Mouse (Mus musculus) CH12.LX (cell line): ENCODE measurements at regions not wholly inside any gene's neighbourhood (a gene's known extent, or its start where the extent isn't known, plus 50 kb on each side); places are given as distances from the start of the nearest gene placed in this dataset.

Experiments
- CHD1 ChIP-seq: IDR thresholded peaks from 2 replicates; pipeline ENCODE4 v1.6.1; 2012; ENCODE audit warnings: low read depth, low read length, improper control_type of control experiment, inconsistent platforms
- CHD2 ChIP-seq: IDR thresholded peaks from 2 replicates; pipeline ENCODE4 v1.6.1; 2011; ENCODE audit warnings: low read length, improper control_type of control experiment
- CTCF ChIP-seq, 2 experiments: IDR thresholded peaks in 1 of 2; conservative IDR thresholded peaks in 1 of 2; 2 replicates each; pipeline ENCODE4 v1.5.1; 2011 to 2012; ENCODE audit warnings: low read depth in 2 of 2, low read length in 2 of 2, improper control_type of control experiment in 1 of 2, inconsistent platforms in 1 of 2, mild to moderate bottlenecking in 1 of 2, moderate library complexity in 1 of 2
- E2F4 ChIP-seq: IDR thresholded peaks from 2 replicates; pipeline ENCODE4 v1.6.1; 2011; ENCODE audit warnings: low read depth, low read length, improper control_type of control experiment; ENCODE audit not compliant: insufficient replicate concordance
- EP300 ChIP-seq: IDR thresholded peaks from 2 replicates; pipeline ENCODE4 v1.6.1; 2011; ENCODE audit warnings: low read length, improper control_type of control experiment
- MAFK ChIP-seq: IDR thresholded peaks from 2 replicates; pipeline ENCODE4 v1.6.1; 2011; ENCODE audit warnings: low read length, improper control_type of control experiment; ENCODE audit not compliant: insufficient replicate concordance
- MAX ChIP-seq: IDR thresholded peaks from 2 replicates; pipeline ENCODE4 v1.6.1; 2011; ENCODE audit warnings: low read length, improper control_type of control experiment
- MAZ ChIP-seq: IDR thresholded peaks from 2 replicates; pipeline ENCODE4 v1.6.1; 2012; ENCODE audit warnings: low read depth, mild to moderate bottlenecking, inconsistent platforms, low read length, improper control_type of control experiment, moderate library complexity
- SIN3A ChIP-seq: IDR thresholded peaks from 2 replicates; pipeline ENCODE4 v1.6.1; 2012; ENCODE audit warnings: low read length, improper control_type of control experiment, inconsistent platforms
- TCF12 ChIP-seq: IDR thresholded peaks from 2 replicates; pipeline ENCODE4 v1.6.1; 2014; ENCODE audit warnings: low read depth, mild to moderate bottlenecking, inconsistent platforms, low read length, improper control_type of control experiment
- ZKSCAN1 ChIP-seq: IDR thresholded peaks from 2 replicates; pipeline ENCODE4 v1.6.1; 2012; ENCODE audit warnings: low read depth, inconsistent platforms, low read length, improper control_type of control experiment, borderline replicate concordance
- ZNF384 ChIP-seq: IDR thresholded peaks from 2 replicates; pipeline ENCODE4 v1.6.1; 2012; ENCODE audit warnings: low read depth, low read length, improper control_type of control experiment, inconsistent platforms

DNA sequence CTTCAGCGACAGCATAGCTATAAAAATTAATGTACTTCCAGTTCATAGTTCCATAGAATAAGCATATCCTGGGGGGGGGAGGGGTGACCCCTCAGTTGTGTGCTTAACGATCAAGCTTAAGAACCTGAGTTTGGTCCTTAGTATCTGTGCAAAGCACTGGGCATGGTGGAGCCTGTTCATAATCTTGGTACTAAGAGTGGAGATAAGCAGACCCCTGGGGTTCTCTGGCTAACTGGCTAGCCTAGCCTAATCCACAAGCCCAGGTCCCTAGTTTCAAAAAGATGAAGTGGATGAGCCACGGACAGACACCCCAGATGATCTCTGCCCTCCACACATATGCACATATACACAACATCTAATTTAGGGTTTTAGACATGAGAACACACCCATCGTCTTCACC lies 127.2 kb downstream of the Psmg1 start:
- TF ChIP-seq ZKSCAN1 (no peak), CTCF (conservative IDR thresholded peaks at IDR 0.05 in 1 of 2, IDR thresholded peaks at IDR 0.05 in 1 of 2; ENCODE audit: low read depth in 2 of 2, low read length in 2 of 2) (no peak), MAZ (no peak), CHD2 (no peak), E2F4 (no peak), MAX (no peak), SIN3A (no peak), TCF12 (no peak), EP300 (no peak), ZNF384 (no peak), MAFK (no peak), CHD1 (no peak)
